Mouse (Mus musculus) intestine, embryonic 16.5 days (tissue): Measurements from ENCODE around the gene Trim80. TPM values are rescaled to one million over a fixed set of nuclear protein-coding genes. Genes with fewer than 3 reads are reported as not detected.

Experiments used
- ATAC-seq: fragments of 200-750 bp; cut with Nextera tagmentation; 2 replicates; pipeline ENCODE4 v1.8.0; 2017; ENCODE audit warnings: moderate TSS enrichment, moderate library complexity
- H3K27ac ChIP-seq: fragments of 300-500 bp; sonication (generic); 2 replicates; pipeline ENCODE4 v1.5.1; 2014; ENCODE audit warnings: mild to moderate bottlenecking, low read length
- H3K27me3 ChIP-seq: fragments of 300-500 bp; sonication (generic); replicated peaks from 2 replicates; pipeline ENCODE4 v1.6.1; 2014; ENCODE audit warnings: low read length, control low read depth, mixed read lengths; ENCODE audit not compliant: control insufficient read depth, insufficient read depth
- H3K36me3 ChIP-seq: fragments of 300-500 bp; sonication (generic); 2 replicates; pipeline ENCODE4 v1.6.1; 2014; ENCODE audit warnings: low read length, control low read depth; ENCODE audit not compliant: control insufficient read depth, insufficient read depth
- H3K4me1 ChIP-seq: fragments of 300-500 bp; sonication (generic); 2 replicates; pipeline ENCODE4 v1.6.1; 2014; ENCODE audit warnings: low read length, control low read depth, mixed read lengths; ENCODE audit not compliant: control insufficient read depth, insufficient read depth
- H3K4me2 ChIP-seq: fragments of 300-500 bp; sonication (generic); 2 replicates; pipeline ENCODE4 v1.6.1; 2014; ENCODE audit warnings: low read depth, low read length, control low read depth
- H3K4me3 ChIP-seq: fragments of 300-500 bp; sonication (generic); 2 replicates; pipeline ENCODE4 v1.5.1; 2014; ENCODE audit warnings: mild to moderate bottlenecking, low read length
- H3K9ac ChIP-seq: fragments of 300-500 bp; sonication (generic); 2 replicates; pipeline ENCODE4 v1.6.1; 2014; ENCODE audit warnings: low read depth, low read length
- H3K9me3 ChIP-seq: fragments of 300-500 bp; sonication (generic); 2 replicates; pipeline ENCODE4 v1.6.1; 2016; ENCODE audit warnings: low read length, control low read depth; ENCODE audit not compliant: control insufficient read depth
- WGBS: fragments of 180-500 bp; shearing (Covaris S2); extraction: QIAGEN DNeasy Blood & Tissue Kit; methylation state at CpG from one replicate; pipeline ENCODE4 v1.1.7; 2014; 5-methylcytosine and 5-hydroxymethylcytosine counted together
- polyA plus RNA-seq: library from polyadenylated mRNA; unstranded; fragments of >200 nt; fragmentation: Nextera tagmentation; extraction: Ambion mirVana; gene quantifications from 2 replicates; pipeline ENCODE4 v1.2.1, GENCODE M21; 2015

Gene Trim80
- polyA plus RNA-seq, 1 experiment from 2014 or later = 1.4 TPM

GRCm38 (mm10) chr11:115406858-115407401, 33.4 kb upstream of the Trim80 start:
- no peaks in the 10 kb centered on the region for H3K9me3 ChIP-seq
- H3K9ac ChIP-seq = no peak overlapping the region
- H3K27me3 ChIP-seq = no peaks in the 10 kb centered on the region
- H3K27ac ChIP-seq = no peak overlapping the region
- H3K4me3 ChIP-seq = no peak overlapping the region
- peaks cover 5% of the 10 kb centered on the region for H3K36me3 ChIP-seq
- no peak overlapping the region for H3K4me2 ChIP-seq
- H3K4me1 ChIP-seq = peaks cover 19% of the 10 kb centered on the region
- WGBS = 94% methylated on average over 17 of the region's 17 CpGs
- ATAC-seq = no peak

GRCm38 (mm10) chr11:115408266-115408920, 32.0 kb upstream of the Trim80 start:
- Histone ChIP-seq H3K9ac (no peak overlapping the region), H3K4me2 (no peak overlapping the region), H3K9me3 (no peaks in the 10 kb centered on the region), H3K27ac (no peak overlapping the region), H3K4me1 (peaks cover 20% of the 10 kb centered on the region), H3K27me3 (no peaks in the 10 kb centered on the region), H3K4me3 (no peak overlapping the region), H3K36me3 (peaks cover 5% of the 10 kb centered on the region)
- no peak for ATAC-seq
- WGBS = 73% methylated on average over 6 of the region's 6 CpGs

- no peak overlapping the region for H3K9ac ChIP-seq
- no peak overlapping the region; the same call in 1 of the 2 replicates for H3K27ac ChIP-seq
- H3K4me2 ChIP-seq = no peak overlapping the region
- no peaks in the 10 kb centered on the region for H3K9me3 ChIP-seq
- H3K36me3 ChIP-seq = peaks cover 5% of the 10 kb centered on the region
- no peak overlapping the region for H3K4me3 ChIP-seq
- ATAC-seq = no peak
- peaks cover 21% of the 10 kb centered on the region for H3K4me1 ChIP-seq
- WGBS = 78% methylated on average over 7 of the region's 7 CpGs
- H3K27me3 ChIP-seq = no peaks in the 10 kb centered on the region
These were observed 30.8 kb upstream of the Trim80 start for GRCm38 (mm10) chr11:115409556-115409955.

- Histone ChIP-seq H3K27ac (peak within 1 kb of the TSS; percentile 85), H3K4me1 (peaks cover 22% of the 10 kb centered on the region), H3K4me3 (peak within 1 kb of the TSS; percentile 90), H3K9ac (peak within 1 kb of the TSS; percentile 98), H3K9me3 (no peaks in the 10 kb centered on the region), H3K27me3 (no peaks in the 10 kb centered on the region), H3K4me2 (peak within 1 kb of the TSS; percentile 98), H3K36me3 (peaks cover 11% of the 10 kb centered on the region)
- peak; percentile 98 for ATAC-seq
- WGBS = under 1% methylated on average over 34 of the region's 56 CpGs
These were observed 20.7 kb upstream of the Trim80 start, which contains the start of the genes Atp5h and Kctd2 for GRCm38 (mm10) chr11:115419531-115420237. Gene Atp5h, minus strand, starts transcription at chr11:115419962. Gene Kctd2, plus strand, starts transcription at chr11:115420128.

GRCm38 (mm10) chr11:115420336-115421190, 19.8 kb upstream of the Trim80 start:
- Histone ChIP-seq H3K27me3 (no peaks in the 10 kb centered on the region), H3K4me2 (peak overlapping the region; percentile 98), H3K36me3 (peaks cover 7% of the 10 kb centered on the region; the same call in 1 of the 2 replicates), H3K4me3 (peak overlapping the region; percentile 90), H3K9ac (peak overlapping the region; percentile 98), H3K27ac (peak overlapping the region; percentile 85), H3K9me3 (no peaks in the 10 kb centered on the region), H3K4me1 (peaks cover 22% of the 10 kb centered on the region)
- WGBS = 2% methylated on average over 43 of the region's 45 CpGs
- ATAC-seq = peak; percentile 79

GRCm38 (mm10) chr11:115421328-115421727, 19.0 kb upstream of the Trim80 start:
- Histone ChIP-seq H3K27me3 (no peaks in the 10 kb centered on the region), H3K36me3 (peaks cover 4% of the 10 kb centered on the region; the same call in 1 of the 2 replicates), H3K4me3 (peak overlapping the region; percentile 90; the same call in 1 of the 2 replicates), H3K27ac (no peak overlapping the region), H3K4me2 (peak overlapping the region; percentile 98), H3K4me1 (peaks cover 22% of the 10 kb centered on the region), H3K9ac (peak overlapping the region; percentile 45; the same call in 1 of the 2 replicates), H3K9me3 (no peaks in the 10 kb centered on the region)
- no peak for ATAC-seq
- 58% methylated on average over 1 of the region's 1 CpGs for WGBS

GRCm38 (mm10) chr11:115421972-115422371, 18.4 kb upstream of the Trim80 start:
- ATAC-seq = no peak
- 85% methylated on average over 16 of the region's 16 CpGs for WGBS
- Histone ChIP-seq H3K4me3 (no peak overlapping the region), H3K4me2 (no peak overlapping the region), H3K9me3 (no peaks in the 10 kb centered on the region), H3K36me3 (peaks cover 3% of the 10 kb centered on the region; the same call in 1 of the 2 replicates), H3K27ac (no peak overlapping the region), H3K27me3 (no peaks in the 10 kb centered on the region), H3K4me1 (peaks cover 22% of the 10 kb centered on the region), H3K9ac (0 out of 2 replicates have a peak overlapping the region, but pooled peaks have one; percentile 6)

GRCm38 (mm10) chr11:115423091-115423490, 17.3 kb upstream of the Trim80 start:
- Histone ChIP-seq H3K36me3 (peaks cover 3% of the 10 kb centered on the region; the same call in 1 of the 2 replicates), H3K4me3 (no peak overlapping the region), H3K9me3 (no peaks in the 10 kb centered on the region), H3K4me1 (peaks cover 23% of the 10 kb centered on the region), H3K4me2 (no peak overlapping the region), H3K27ac (no peak overlapping the region), H3K9ac (no peak overlapping the region), H3K27me3 (no peaks in the 10 kb centered on the region)
- no peak for ATAC-seq
- WGBS = 83% methylated on average over 3 of the region's 3 CpGs
